Mouse (Mus musculus): ENCODE measurements around the gene Rps12. TPM values are rescaled to one million over a fixed set of nuclear protein-coding genes. Genes with fewer than 3 reads are reported as not detected.
A peak's percentile ranks its signal among the peaks of the same experiment; 100 is the strongest.

The Rps12 gene
- total and polyA plus RNA-seq, 2 experiments: 533 to 861 TPM

DNA sequence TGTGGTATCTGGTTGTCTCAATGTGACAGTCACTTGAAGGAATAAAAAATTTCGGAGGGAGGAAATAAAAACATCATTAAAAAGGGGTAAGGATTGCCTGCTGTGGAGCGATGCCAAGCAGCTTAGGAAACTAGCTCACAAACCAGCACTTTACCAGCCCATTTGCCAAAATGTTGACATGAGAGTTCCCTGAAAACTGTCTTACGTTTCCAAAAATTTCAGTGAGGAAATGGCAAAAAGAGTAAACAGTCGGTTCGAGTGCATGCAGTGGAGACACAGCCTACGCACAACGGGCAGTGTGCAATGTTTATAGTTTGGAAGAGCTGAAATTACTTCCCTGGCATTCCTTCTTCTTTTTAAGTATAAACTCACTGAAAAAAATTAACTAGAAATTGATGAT, 32.9 kb downstream of the Rps12 start:
- WGBS: 36% methylated on average over 7 of the region's 7 CpGs
- no peak for TF ChIP-seq CTCF (IDR thresholded peaks at IDR 0.05; ENCODE audit: low read depth, low read length)
- TF ChIP-seq POLR2A (IDR thresholded peaks at IDR 0.05; ENCODE audit: extremely low read depth, insufficient read depth, low read length): no peak

More for the DNA sequence above, 32.9 kb downstream of the Rps12 start:
- no peaks in the 10 kb centered on the region for H3K4me1 ChIP-seq (ENCODE audit: control insufficient read depth, insufficient read depth, low read length)
- H3K27me3 ChIP-seq (ENCODE audit: control insufficient read depth, insufficient read depth, low read length): peaks cover 3% of the 10 kb centered on the region; the same call in 1 of the 2 replicates
- peak; percentile 96 for DNase-seq (ENCODE audit: extremely low read depth, low read depth, low spot score)
- H3K4me3 ChIP-seq (ENCODE audit: insufficient read depth, low read depth, low read length): no peak overlapping the region
- H3K9ac ChIP-seq (ENCODE audit: low read depth, low read length): no peak overlapping the region
- no peaks in the 10 kb centered on the region for H3K36me3 ChIP-seq (ENCODE audit: control insufficient read depth, insufficient read depth, low read length)
- H3K79me2 ChIP-seq (ENCODE audit: control insufficient read depth, insufficient read depth, low read length): no peaks in the 10 kb centered on the region
- H3K27ac ChIP-seq (replicated peaks; ENCODE audit: insufficient read depth, low read depth, low read length): no peak overlapping the region

Other genes starting within 250 kb of the Rps12 start
- 2.2 and 11.4 TPM in 2 replicates for gene Slc18b1, start 9.7 kb upstream of the Rps12 start, total RNA-seq (2014; rRNA removed)
- 2.9 and 3.0 TPM in 2 replicates for gene Slc18b1, start 9.7 kb upstream of the Rps12 start, polyA plus RNA-seq (2012; rRNA removed)
- gene Vnn3, start 64.2 kb upstream of the Rps12 start, total RNA-seq (2014; rRNA removed): 86.2 and 110 TPM in 2 replicates
- gene Vnn3, start 64.2 kb upstream of the Rps12 start, polyA plus RNA-seq (2012; rRNA removed): 54.9 and 58.7 TPM in 2 replicates
- gene Vnn1, start 107.4 kb upstream of the Rps12 start, total RNA-seq (2014; rRNA removed): 18.5 and 48.4 TPM in 2 replicates
- 34.7 and 40.5 TPM in 2 replicates for gene Vnn1, start 107.4 kb upstream of the Rps12 start, polyA plus RNA-seq (2012; rRNA removed)
- not detected in 2 replicates for gene Taar1, start 133.1 kb upstream of the Rps12 start, total RNA-seq (2014; rRNA removed)
- not detected in 2 replicates for gene Taar1, start 133.1 kb upstream of the Rps12 start, polyA plus RNA-seq (2012; rRNA removed)
- gene Taar2, start 151.3 kb upstream of the Rps12 start, total RNA-seq (2014; rRNA removed): not detected in 2 replicates
- not detected in 2 replicates for gene Taar2, start 151.3 kb upstream of the Rps12 start, polyA plus RNA-seq (2012; rRNA removed)
- not detected in 2 replicates for gene Taar3, start 162.3 kb upstream of the Rps12 start, total RNA-seq (2014; rRNA removed)
- gene Taar3, start 162.3 kb upstream of the Rps12 start, polyA plus RNA-seq (2012; rRNA removed): not detected in 2 replicates
- not detected in 2 replicates for gene Taar4, start 173.2 kb upstream of the Rps12 start, total RNA-seq (2014; rRNA removed)
- gene Taar4, start 173.2 kb upstream of the Rps12 start, polyA plus RNA-seq (2012; rRNA removed): not detected in 2 replicates
- gene Taar5, start 183.4 kb upstream of the Rps12 start, total RNA-seq (2014; rRNA removed): not detected in 2 replicates
- gene Taar5, start 183.4 kb upstream of the Rps12 start, polyA plus RNA-seq (2012; rRNA removed): not detected in 2 replicates
- not detected in 2 replicates for gene Taar6, start 198.4 kb upstream of the Rps12 start, total RNA-seq (2014; rRNA removed)
- gene Taar6, start 198.4 kb upstream of the Rps12 start, polyA plus RNA-seq (2012; rRNA removed): not detected in 2 replicates
- not detected in 2 replicates for gene Taar7a, start 206.2 kb upstream of the Rps12 start, total RNA-seq (2014; rRNA removed)
- gene Taar7a, start 206.2 kb upstream of the Rps12 start, polyA plus RNA-seq (2012; rRNA removed): not detected in 2 replicates
- not detected in 2 replicates for gene Taar7b, start 212.7 kb upstream of the Rps12 start, total RNA-seq (2014; rRNA removed)
- not detected in 2 replicates for gene Taar7b, start 212.7 kb upstream of the Rps12 start, polyA plus RNA-seq (2012; rRNA removed)
- gene Taar7d, start 239.9 kb upstream of the Rps12 start, total RNA-seq (2014; rRNA removed): not detected in 2 replicates
- not detected in 2 replicates for gene Taar7d, start 239.9 kb upstream of the Rps12 start, polyA plus RNA-seq (2012; rRNA removed)